Mouse (Mus musculus) liver, adult 2 months (tissue): Measurements from ENCODE around the gene Gldn.

Experiments
- CTCF ChIP-seq: fragments of 200-500 bp; IDR thresholded peaks from 2 replicates; pipeline ENCODE4 v1.5.1; 2011; ENCODE audit warnings: low read depth, low read length, control low read depth
- POLR2A ChIP-seq: fragments of 200-500 bp; IDR thresholded peaks from 2 replicates; pipeline ENCODE4 v1.6.1; 2011; ENCODE audit warnings: low read length, control low read depth; ENCODE audit not compliant: insufficient read depth; ENCODE audit errors: extremely low read depth

DNA sequence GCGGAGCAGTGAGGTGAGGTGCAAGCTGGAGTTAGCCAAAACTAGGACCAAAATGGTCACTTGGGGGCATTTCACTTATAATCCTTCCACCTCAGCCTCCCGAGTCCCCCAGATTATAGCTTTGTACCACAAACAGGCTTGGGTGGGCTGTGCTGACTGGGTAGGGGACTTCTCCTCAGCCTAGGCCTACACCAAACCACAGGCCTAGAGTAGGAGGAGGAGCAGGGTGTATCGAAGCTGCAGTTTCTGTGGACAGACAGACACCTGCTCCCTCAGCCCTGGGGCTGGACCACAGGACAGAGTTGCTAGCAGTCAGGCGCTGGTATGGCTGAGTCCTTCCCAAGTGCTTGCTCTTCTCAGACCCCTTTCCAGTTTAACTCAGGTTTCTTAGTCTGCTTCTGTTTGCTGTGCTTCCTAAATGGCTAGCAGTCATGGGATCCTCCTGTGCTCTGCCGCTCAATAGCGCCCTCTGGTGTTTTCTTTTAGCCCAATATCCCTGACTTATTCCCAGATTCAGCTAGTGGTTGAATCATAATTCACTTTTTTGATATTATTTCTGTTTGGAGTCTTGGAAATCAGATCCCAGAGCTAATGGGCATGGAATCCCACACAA, 50.4 kb downstream of the Gldn start:
- TF ChIP-seq CTCF, result peak; percentile 61; the same call in 1 of the 2 replicates
- TF ChIP-seq POLR2A, result no peak
